Mouse (Mus musculus): Measurements from ENCODE around the gene Hist1h2bb. TPM values are rescaled to one million over a fixed set of nuclear protein-coding genes. Genes with fewer than 3 reads are reported as not detected.
"Not testable (repeated sequence)": the region's sequence is repeated elsewhere in the genome, so short reads cannot be mapped to it uniquely, and the experiment has no call there.

Hist1h2bb gene
- total and polyA plus RNA-seq, 3 experiments, result 4.3 to 1,704 (median 466) TPM

GRCm38 (mm10) chr13:23751478-23751956, 5.0 kb downstream of the Hist1h2bb start:
- Histone ChIP-seq H3K9me3 (replicated peaks) (no peaks in the 10 kb centered on the region), H3K4me3 (ENCODE audit: low read depth, low read length) (peak overlapping the region; percentile 63; the same call in 1 of the 2 replicates), H3K27me3 (ENCODE audit: insufficient read depth, low read length) (no peaks in the 10 kb centered on the region), H3K4me1 (ENCODE audit: insufficient read depth, low read depth, low read length) (peaks cover 33% of the 10 kb centered on the region), H3K36me3 (replicated peaks) (no peaks in the 10 kb centered on the region)
- TF ChIP-seq POLR2AphosphoS5 (IDR thresholded peaks at IDR 0.05; ENCODE audit: insufficient replicate concordance, low read depth, low read length) (peak; percentile 84), CTCF (IDR thresholded peaks at IDR 0.05; ENCODE audit: low read depth, low read length) (no peak)
- ATAC-seq (ENCODE audit: extremely low read depth, insufficient number of reproducible peaks, low FRiP score, poor library complexity, severe bottlenecking), result no peak
- no peak for DNase-seq (ENCODE audit: low spot score)

- H3K4me1 ChIP-seq (ENCODE audit: insufficient read depth, low read depth, low read length), result peaks cover 31% of the 10 kb centered on the region
- TF ChIP-seq POLR2AphosphoS5 (IDR thresholded peaks at IDR 0.05; ENCODE audit: insufficient replicate concordance, low read depth, low read length), result peak; percentile 97; the same call in 1 of the 2 replicates
- not testable (repeated sequence) for H3K27me3 ChIP-seq (ENCODE audit: insufficient read depth, low read length); H3K9me3 ChIP-seq (replicated peaks); H3K36me3 ChIP-seq (replicated peaks)
- DNase-seq (ENCODE audit: low spot score) (peak; percentile 65), ATAC-seq (ENCODE audit: extremely low read depth, insufficient number of reproducible peaks, low FRiP score, poor library complexity, severe bottlenecking) (peak; percentile 78)
- peak within 1 kb of the TSS; percentile 63; the same call in 1 of the 2 replicates for H3K4me3 ChIP-seq (ENCODE audit: low read depth, low read length)
These were observed 5.7 kb downstream of the Hist1h2bb start, which contains the start of gene Hist1h3b for GRCm38 (mm10) chr13:23752067-23752741. TSS of gene Hist1h3b (plus strand) at chr13:23752267.

GRCm38 (mm10) chr13:23752742-23753172, 6.2 kb downstream of the Hist1h2bb start:
- no peak for DNase-seq (ENCODE audit: low spot score)
- Histone ChIP-seq H3K36me3 (replicated peaks) (no peaks in the 10 kb centered on the region), H3K27me3 (ENCODE audit: insufficient read depth, low read length) (no peaks in the 10 kb centered on the region), H3K4me1 (ENCODE audit: insufficient read depth, low read depth, low read length) (peaks cover 30% of the 10 kb centered on the region), H3K4me3 (ENCODE audit: low read depth, low read length) (peak overlapping the region; percentile 58; the same call in 1 of the 2 replicates), H3K9me3 (replicated peaks) (no peaks in the 10 kb centered on the region)
- ATAC-seq (ENCODE audit: extremely low read depth, insufficient number of reproducible peaks, low FRiP score, poor library complexity, severe bottlenecking), result no peak
- TF ChIP-seq GATA1 (IDR thresholded peaks at IDR 0.05; ENCODE audit: borderline replicate concordance, low read length) (no peak), POLR2AphosphoS5 (IDR thresholded peaks at IDR 0.05; ENCODE audit: insufficient replicate concordance, low read depth, low read length) (peak; percentile 80)

DNA sequence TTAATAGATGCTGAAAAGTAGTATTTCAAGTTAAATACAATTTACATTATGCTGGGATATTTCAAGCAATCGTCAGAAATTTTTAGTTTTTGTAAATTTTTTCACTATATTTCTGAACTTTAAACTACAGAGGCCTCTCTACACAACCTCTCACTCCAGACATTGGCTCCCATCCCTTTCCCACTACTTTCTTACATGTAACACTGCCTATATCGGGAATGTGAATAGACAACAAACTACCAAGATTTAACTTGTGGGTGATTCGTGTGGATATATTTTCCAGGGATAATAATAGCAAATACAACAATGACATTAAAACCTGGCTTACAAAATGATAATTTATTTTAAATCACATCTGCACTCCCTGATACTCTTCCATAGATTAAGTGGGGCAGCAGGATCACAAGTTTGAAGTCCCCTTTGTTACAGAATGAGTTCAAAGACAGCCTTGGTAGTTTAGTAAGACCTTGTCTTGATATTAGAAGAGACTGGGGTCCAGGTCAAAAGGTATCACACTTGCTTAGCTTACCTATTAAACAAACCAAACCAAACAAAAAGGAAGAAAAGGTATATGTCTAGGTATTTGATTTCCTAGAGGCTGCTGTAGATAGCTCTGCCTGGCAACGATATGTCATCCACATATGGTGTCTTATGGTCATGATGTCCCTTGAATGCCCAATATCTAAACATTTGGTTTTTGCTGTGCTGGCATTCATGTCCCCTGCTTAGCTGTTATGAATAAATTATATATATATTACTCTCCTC, 7.0 kb downstream of the Hist1h2bb start:
- ATAC-seq (ENCODE audit: extremely low read depth, insufficient number of reproducible peaks, low FRiP score, poor library complexity, severe bottlenecking) (no peak), DNase-seq (ENCODE audit: low spot score) (no peak)
- H3K36me3 ChIP-seq (replicated peaks), result no peaks in the 10 kb centered on the region
- no peaks in the 10 kb centered on the region for H3K9me3 ChIP-seq (replicated peaks)
- H3K27me3 ChIP-seq (ENCODE audit: insufficient read depth, low read length), result no peaks in the 10 kb centered on the region
- peaks cover 30% of the 10 kb centered on the region for H3K4me1 ChIP-seq (ENCODE audit: insufficient read depth, low read depth, low read length)
- no peak overlapping the region for H3K4me3 ChIP-seq (ENCODE audit: low read depth, low read length)
- TF ChIP-seq POLR2AphosphoS5 (IDR thresholded peaks at IDR 0.05; ENCODE audit: insufficient replicate concordance, low read depth, low read length) (peak; percentile 93; the same call in 1 of the 2 replicates), CTCF (IDR thresholded peaks at IDR 0.05; ENCODE audit: low read depth, low read length) (no peak)

DNA sequence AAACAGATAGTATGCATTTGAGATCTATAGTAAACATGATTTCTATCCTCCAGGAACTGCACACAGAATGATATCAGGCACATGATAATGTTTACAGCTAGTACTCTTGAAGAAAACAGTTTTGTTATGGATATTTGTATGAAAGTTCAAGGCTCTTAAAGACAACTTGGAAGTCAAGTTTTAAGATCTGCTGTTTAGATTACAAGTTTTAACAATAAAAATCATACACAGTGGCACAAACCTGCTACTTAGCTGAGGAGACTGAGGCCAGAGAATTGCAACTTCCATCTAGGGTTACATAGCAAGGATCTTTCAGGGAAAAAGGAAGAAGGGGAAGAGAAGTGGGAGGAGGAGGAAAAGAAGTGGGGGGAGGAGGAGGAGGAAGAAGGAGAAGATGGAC, 8.5 kb downstream of the Hist1h2bb start:
- Histone ChIP-seq H3K36me3 (replicated peaks) (no peaks in the 10 kb centered on the region), H3K27me3 (ENCODE audit: insufficient read depth, low read length) (no peaks in the 10 kb centered on the region), H3K9me3 (replicated peaks) (no peaks in the 10 kb centered on the region), H3K4me1 (ENCODE audit: insufficient read depth, low read depth, low read length) (peaks cover 27% of the 10 kb centered on the region), H3K4me3 (ENCODE audit: low read depth, low read length) (no peak overlapping the region)
- TF ChIP-seq GATA2 (IDR thresholded peaks at IDR 0.05; ENCODE audit: borderline replicate concordance, low read depth, low read length) (no peak), POLR2AphosphoS5 (IDR thresholded peaks at IDR 0.05; ENCODE audit: insufficient replicate concordance, low read depth, low read length) (no peak), TAL1 (conservative IDR thresholded peaks at IDR 0.05; ENCODE audit: low read depth, low read length) (no peak), CTCF (IDR thresholded peaks at IDR 0.05; ENCODE audit: low read depth, low read length) (no peak), GATA1 (IDR thresholded peaks at IDR 0.05; ENCODE audit: borderline replicate concordance, low read length) (no peak)
- DNase-seq (ENCODE audit: low spot score), result no peak
- no peak for ATAC-seq (ENCODE audit: extremely low read depth, insufficient number of reproducible peaks, low FRiP score, poor library complexity, severe bottlenecking)

DNA sequence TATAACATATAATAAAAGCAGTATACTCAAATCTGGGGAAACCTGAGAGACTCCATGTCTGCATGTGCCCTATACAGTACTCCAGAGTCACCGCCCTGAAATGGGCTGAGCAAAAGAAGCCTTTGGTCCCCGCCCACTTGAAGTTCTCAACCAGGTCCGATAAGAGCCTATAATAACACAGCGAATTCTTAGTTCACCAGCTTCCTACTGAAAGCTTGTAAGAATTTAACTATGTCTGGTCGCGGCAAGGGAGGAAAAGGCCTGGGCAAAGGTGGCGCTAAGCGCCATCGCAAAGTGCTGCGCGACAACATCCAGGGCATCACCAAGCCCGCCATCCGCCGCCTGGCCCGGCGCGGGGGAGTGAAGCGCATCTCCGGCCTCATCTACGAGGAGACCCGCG, 10.3 kb downstream of the Hist1h2bb start, which contains the start of gene Hist1h4b:
Hist1h4b (plus strand) TSS at position 224 of the 400 bp plus-strand sequence.
- no peak for ATAC-seq (ENCODE audit: extremely low read depth, insufficient number of reproducible peaks, low FRiP score, poor library complexity, severe bottlenecking)
- TF ChIP-seq GATA1 (IDR thresholded peaks at IDR 0.05; ENCODE audit: borderline replicate concordance, low read length), result no peak
- 0 out of 2 replicates have a peak, but pooled peaks have one; percentile 96 for TF ChIP-seq POLR2AphosphoS5 (IDR thresholded peaks at IDR 0.05; ENCODE audit: insufficient replicate concordance, low read depth, low read length)
- Histone ChIP-seq H3K9me3 (replicated peaks) (no peaks in the 10 kb centered on the region), H3K4me1 (ENCODE audit: insufficient read depth, low read depth, low read length) (peaks cover 33% of the 10 kb centered on the region), H3K36me3 (replicated peaks) (no peaks in the 10 kb centered on the region), H3K27me3 (ENCODE audit: insufficient read depth, low read length) (no peaks in the 10 kb centered on the region), H3K4me3 (ENCODE audit: low read depth, low read length) (peak within 1 kb of the TSS; percentile 63; the same call in 1 of the 2 replicates)
- DNase-seq (ENCODE audit: low spot score), result peak; percentile 48

Measured in G1E (cell line).